Mouse (Mus musculus) ES-CJ7 (cell line): ENCODE measurements around the gene 4930402H24Rik.

Experiments
- DNase-seq: peaks from one replicate; pipeline ENCODE4 v3.0.0; 2011; ENCODE audit warnings: low read depth, low spot score

Gene 4930402H24Rik

GRCm38 (mm10) chr2:130813729-130814128 is 92.5 kb downstream of the 4930402H24Rik start:
- no peak for DNase-seq

GRCm38 (mm10) chr2:130812487-130812886 is 93.7 kb downstream of the 4930402H24Rik start:
- peak; percentile 14 for DNase-seq

GRCm38 (mm10) chr2:130805146-130805545 is 101.1 kb downstream of the 4930402H24Rik start:
- DNase-seq = no peak

- peak; percentile 10 for DNase-seq
Observed at GRCm38 (mm10) chr2:130803706-130804105, 102.5 kb downstream of the 4930402H24Rik start.

- DNase-seq = no peak
Observed at GRCm38 (mm10) chr2:130795731-130796130, 110.5 kb downstream of the 4930402H24Rik start.

DNA sequence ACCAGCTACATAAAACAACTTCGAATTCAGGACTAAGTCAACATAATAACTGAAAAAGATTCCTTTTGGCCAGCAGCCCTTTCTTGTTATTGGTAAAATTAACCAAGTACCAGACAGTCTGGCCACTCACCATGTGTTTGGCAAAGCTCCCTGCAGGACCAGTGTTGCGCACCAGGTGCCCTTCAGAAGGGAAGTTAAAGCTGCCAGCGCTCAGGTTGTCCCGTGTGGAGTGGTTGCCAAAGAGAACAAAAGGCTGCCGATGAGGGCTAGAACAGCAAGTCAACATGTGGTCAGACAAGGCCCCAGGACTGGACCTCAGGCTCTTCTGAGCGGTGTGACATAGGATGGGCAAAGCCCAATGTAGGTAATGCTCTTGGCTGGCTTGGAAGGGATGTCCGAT is 114.5 kb downstream of the 4930402H24Rik start:
- DNase-seq = no peak

GRCm38 (mm10) chr2:130789642-130790041 is 116.6 kb downstream of the 4930402H24Rik start:
- DNase-seq = no peak

- DNase-seq = no peak
Observed at GRCm38 (mm10) chr2:130789039-130789438, 117.2 kb downstream of the 4930402H24Rik start.

- no peak for DNase-seq
Observed at GRCm38 (mm10) chr2:130784939-130785338, 121.3 kb downstream of the 4930402H24Rik start.

DNA sequence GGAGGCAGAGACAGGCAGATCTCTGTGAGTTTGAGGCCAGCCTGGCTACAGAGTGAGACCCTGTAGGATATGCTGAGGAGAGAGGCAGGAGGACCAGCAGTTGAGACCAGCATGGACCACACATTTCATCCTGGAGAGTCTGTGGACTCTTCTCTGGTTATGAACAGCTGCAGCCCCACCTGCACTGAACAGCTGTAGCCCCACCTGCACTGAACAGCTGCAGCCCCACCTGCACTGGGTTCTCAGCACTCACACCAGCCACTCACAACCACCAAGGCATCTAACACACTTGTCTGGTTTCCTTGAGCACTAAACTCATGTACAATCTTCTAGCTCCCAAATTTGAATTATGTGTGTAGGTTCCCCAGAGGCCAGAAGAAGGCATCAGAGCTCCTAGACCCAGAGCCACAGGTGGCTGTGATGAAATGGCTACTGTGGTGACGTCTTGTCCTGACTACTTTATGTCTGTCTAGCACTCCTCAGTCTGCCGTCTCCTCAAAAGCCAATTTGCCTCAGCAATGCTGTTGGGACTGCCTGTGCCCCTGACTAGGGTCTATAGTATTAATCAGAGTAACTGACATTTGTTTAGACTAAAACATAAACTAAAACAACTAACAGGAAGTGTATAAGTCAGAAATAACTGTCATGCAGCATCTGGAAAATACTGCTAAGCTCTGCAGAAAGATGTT is 125.4 kb downstream of the 4930402H24Rik start:
- DNase-seq = no peak

- DNase-seq = no peak
Observed at GRCm38 (mm10) chr2:130779935-130780334, 126.3 kb downstream of the 4930402H24Rik start.

GRCm38 (mm10) chr2:130776610-130777009 is 129.6 kb downstream of the 4930402H24Rik start:
- DNase-seq = no peak

DNA sequence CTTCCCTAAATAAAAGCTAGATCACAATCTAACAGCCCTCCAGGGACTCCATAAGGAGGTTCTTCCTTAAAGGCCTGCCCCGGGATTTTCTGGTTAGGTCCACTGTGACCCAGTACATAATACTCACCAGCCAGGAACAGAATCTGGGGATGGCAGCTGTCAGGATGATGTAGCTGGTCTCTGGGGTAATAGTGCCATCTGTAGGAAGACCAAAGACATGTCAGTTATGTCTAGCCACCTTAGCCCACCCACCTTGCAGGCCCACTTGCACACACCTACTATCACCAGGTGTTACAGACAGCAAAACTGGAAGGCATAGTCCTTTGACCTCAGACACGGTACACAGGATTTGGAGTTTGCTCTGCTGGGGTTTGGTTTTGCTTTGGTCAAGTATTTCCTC is 138.7 kb downstream of the 4930402H24Rik start:
- peak; percentile 55 for DNase-seq

- no peak for DNase-seq
Observed at GRCm38 (mm10) chr2:130765396-130765795, 140.8 kb downstream of the 4930402H24Rik start.

GRCm38 (mm10) chr2:130760876-130761275 is 145.3 kb downstream of the 4930402H24Rik start:
- DNase-seq = no peak

DNA sequence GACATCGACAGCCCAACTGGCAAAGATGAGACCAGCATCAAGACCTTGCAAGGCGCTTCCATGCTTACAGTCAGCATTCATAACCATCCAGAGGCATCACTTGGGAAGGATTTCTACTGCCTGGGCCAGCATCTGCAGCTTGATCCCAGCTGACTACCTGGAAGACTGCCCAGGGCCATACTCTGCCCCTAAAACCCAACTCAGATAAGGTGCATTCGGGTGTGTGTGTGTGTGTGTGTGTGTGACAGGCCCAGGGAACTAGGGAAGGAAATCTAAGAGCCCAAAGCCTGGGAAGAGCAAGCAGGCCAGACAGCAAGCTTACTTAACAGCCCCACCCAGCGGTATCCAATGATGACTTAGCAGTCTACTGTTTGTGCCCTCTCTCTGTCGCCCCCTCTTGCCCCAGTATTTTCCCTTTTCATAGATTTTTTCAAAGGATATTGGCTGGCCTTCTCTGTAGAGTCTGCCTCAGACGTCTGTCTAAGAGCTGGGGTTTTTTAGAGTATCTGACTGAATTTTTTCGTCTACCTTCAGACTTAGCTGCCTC is 151.1 kb downstream of the 4930402H24Rik start:
- DNase-seq = peak; percentile 64

DNA sequence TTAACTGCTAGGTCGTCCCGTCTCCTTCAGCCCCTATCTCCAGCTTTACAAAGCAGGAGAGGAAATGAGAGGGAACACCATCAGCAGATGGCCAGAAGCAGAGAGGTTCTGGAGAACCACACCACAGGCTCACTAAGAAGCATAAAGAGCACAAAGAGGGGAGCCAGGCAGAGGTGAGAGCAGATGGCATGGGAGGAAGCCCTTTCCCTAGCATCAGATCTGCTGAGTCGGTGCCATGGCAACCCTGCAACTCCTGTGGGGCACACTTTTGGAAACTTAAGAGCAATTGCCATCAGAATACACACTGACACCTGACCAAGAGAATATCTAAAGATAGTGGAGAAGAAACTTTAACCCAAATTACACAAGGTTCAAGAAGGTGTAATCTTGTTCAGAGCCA is 151.6 kb downstream of the 4930402H24Rik start:
- DNase-seq = no peak

DNA sequence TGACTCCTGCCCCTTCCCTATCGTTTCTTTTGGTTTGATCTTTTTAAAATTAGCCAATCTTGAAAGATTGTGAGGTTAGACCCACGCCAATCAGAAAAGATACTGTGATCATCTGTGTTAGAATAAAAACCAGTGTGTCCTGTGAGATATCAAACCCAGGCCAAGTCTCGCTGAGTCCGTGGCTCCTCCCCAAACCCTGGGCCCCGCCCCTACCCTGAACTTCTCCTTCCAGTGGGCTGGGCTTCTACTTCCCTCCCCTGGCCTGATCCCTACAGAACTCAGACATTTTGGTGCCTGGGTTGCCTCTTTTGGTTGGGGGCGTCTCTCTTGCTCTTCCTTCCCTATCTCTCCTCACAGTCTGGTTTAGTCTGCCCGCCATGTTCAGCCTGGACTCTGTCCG is 155.8 kb downstream of the 4930402H24Rik start:
- DNase-seq = peak; percentile 67

DNA sequence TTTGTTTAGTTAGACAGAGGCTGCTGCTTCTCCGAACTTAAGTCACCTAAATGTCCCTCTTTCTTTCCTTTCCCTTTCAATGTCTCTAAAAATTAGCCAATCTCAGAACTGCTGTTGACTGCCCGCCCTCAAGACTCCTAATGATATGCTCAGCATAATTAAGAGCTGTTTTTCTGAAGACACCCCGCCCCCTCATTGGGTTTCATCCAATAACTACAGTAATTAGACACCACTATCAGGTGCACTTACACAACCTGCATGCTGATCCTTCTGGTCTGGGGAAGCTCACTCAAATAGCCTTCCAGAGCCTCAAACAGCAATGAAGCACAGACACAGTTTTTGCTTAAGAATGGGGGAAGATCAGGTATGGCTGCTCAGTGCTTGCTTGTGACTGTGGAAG is 156.5 kb downstream of the 4930402H24Rik start:
- DNase-seq = no peak

- DNase-seq = peak; percentile 35
Observed at GRCm38 (mm10) chr2:130743576-130743975, 162.6 kb downstream of the 4930402H24Rik start.

GRCm38 (mm10) chr2:130740096-130740495 is 166.1 kb downstream of the 4930402H24Rik start:
- no peak for DNase-seq

DNA sequence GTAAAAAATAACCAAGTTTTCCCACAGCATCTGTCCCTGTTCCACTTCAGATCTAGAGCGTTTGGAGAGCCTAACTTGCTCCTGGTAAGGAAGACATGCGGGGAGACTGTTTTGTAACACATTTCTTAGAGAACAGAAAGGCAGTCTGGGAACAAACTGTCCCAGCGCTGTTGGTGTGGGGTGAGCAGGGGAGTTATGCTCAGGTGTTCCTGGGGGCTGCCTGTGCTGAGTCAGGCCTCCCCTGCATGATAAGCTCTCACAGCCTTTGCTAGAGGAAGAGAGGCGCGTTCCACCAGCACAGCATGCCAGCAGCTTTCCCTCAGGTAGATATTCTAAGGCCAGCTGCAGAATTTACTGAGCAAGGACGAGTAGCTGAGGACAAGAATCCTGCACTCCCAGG is 168.2 kb downstream of the 4930402H24Rik start:
- DNase-seq = no peak

- no peak for DNase-seq
Observed at GRCm38 (mm10) chr2:130735281-130735680, 170.9 kb downstream of the 4930402H24Rik start.
